Mouse (Mus musculus) cerebellum, adult 2 months (tissue): Measurements from ENCODE around the gene Msi2. TPM values are rescaled to one million over a fixed set of nuclear protein-coding genes. Genes with fewer than 3 reads are reported as not detected.

Experiments used
- DNase-seq, 2 experiments: peaks; one replicate each; pipeline ENCODE4 v3.0.0; 2021
- H3K27ac ChIP-seq: fragments of 200-500 bp; 2 replicates; pipeline ENCODE4 v1.5.1; 2012; ENCODE audit warnings: low read length, control low read depth, inconsistent platforms; ENCODE audit not compliant: insufficient read depth
- H3K27me3 ChIP-seq: fragments of 200-500 bp; 2 replicates; pipeline ENCODE4 v1.6.1; 2012; ENCODE audit warnings: inconsistent platforms, mild to moderate bottlenecking, low read length, moderate library complexity; ENCODE audit not compliant: control insufficient read depth, insufficient read depth
- H3K4me1 ChIP-seq: fragments of 200-500 bp; 2 replicates; pipeline ENCODE4 v1.6.1; 2011; ENCODE audit warnings: low read length; ENCODE audit not compliant: control insufficient read depth, insufficient read depth
- H3K4me3 ChIP-seq: fragments of 200-500 bp; replicated peaks from 2 replicates; pipeline ENCODE3; 2011; ENCODE audit warnings: mild to moderate bottlenecking, low read depth, low read length, control low read depth; ENCODE audit not compliant: insufficient read depth
- CTCF ChIP-seq: fragments of 200-500 bp; IDR thresholded peaks from 2 replicates; pipeline ENCODE4 v1.5.1; 2011; ENCODE audit warnings: low read depth, mild to moderate bottlenecking, control low read depth, low read length, moderate library complexity, borderline replicate concordance; ENCODE audit not compliant: insufficient read depth
- POLR2A ChIP-seq: fragments of 200-500 bp; IDR thresholded peaks from 2 replicates; pipeline ENCODE4 v1.6.1; 2011; ENCODE audit warnings: low read length, control low read depth, borderline replicate concordance; ENCODE audit not compliant: insufficient read depth
- WGBS: fragments of 180-500 bp; shearing (Covaris S2); methylation state at CpG from one replicate; pipeline ENCODE4 v1.1.7; 2018; 5-methylcytosine and 5-hydroxymethylcytosine counted together
- polyA plus RNA-seq: library from polyadenylated mRNA; depleted of rRNA; stranded (reverse); fragments of >200 nt; gene quantifications from 2 replicates; pipeline ENCODE4 v1.2.3, GENCODE M21; 2012

Gene Msi2
- polyA plus RNA-seq, 1 experiment = 87.3 TPM

DNA sequence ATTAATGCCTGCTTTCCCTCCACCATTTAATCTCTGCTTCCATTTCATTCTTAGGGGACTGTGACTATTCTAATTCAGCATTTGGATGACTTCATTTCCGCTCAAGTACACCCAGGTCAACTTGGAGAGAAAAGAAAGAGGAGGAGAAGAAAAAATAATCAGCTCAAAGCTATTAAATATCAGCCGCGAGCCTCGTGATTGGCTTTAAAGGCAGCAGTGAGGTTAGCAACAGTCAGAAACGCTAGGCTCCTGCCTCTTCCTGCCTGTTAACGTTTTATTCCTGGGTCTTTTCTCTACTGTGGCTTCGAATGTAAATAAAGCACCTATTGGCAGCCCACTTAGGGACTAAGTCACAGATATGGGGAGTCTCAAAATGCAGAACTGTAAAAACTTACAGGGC, 135.5 kb downstream of the Msi2 start:
- H3K4me3 ChIP-seq = no peak overlapping the region
- TF ChIP-seq CTCF (no peak), POLR2A (no peak)
- DNase-seq = no peak
- peaks cover 15% of the 10 kb centered on the region for H3K4me1 ChIP-seq
- H3K27me3 ChIP-seq = no peaks in the 10 kb centered on the region
- H3K27ac ChIP-seq = no peak overlapping the region
- WGBS = 62% methylated on average over 7 of the region's 7 CpGs

DNA sequence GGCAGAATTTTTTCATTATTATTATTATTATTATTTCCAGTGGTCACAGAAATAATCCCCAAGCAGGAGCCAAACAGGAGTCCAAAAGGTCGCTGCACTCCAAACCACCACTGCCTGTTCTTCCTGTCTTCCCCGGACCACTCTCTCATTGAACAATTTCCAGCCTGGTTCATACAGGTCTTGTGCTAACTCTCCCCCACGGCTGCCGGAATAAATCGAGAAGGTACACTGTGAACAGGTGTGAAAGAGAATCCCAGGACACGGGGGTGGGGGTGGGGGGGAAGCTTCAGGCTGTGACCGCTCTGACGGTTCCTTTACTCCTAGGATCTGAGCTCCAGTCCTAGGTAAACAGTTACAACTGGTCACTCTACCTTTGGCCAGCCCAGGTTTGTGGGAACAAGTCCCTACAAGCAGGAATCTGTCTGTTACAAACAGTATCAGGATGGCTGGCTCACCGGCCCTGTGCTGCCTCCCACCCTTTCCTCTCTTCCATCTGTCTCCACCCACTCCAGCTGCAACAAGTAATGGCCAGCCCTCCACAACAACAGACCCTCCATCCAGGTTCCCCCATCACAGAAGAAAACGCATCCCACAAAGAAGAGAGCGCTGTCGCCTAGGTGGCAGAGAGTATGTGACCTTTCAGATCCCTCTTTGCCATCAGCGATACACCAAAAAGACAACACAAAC, 136.1 kb downstream of the Msi2 start:
- Histone ChIP-seq H3K27me3 (no peaks in the 10 kb centered on the region), H3K4me3 (no peak overlapping the region), H3K4me1 (peaks cover 15% of the 10 kb centered on the region), H3K27ac (peak overlapping the region; percentile 28; the same call in 1 of the 2 replicates)
- no peak for TF ChIP-seq CTCF
- no peak for TF ChIP-seq POLR2A
- no peak for DNase-seq
- 55% methylated on average over 13 of the region's 13 CpGs for WGBS

DNA sequence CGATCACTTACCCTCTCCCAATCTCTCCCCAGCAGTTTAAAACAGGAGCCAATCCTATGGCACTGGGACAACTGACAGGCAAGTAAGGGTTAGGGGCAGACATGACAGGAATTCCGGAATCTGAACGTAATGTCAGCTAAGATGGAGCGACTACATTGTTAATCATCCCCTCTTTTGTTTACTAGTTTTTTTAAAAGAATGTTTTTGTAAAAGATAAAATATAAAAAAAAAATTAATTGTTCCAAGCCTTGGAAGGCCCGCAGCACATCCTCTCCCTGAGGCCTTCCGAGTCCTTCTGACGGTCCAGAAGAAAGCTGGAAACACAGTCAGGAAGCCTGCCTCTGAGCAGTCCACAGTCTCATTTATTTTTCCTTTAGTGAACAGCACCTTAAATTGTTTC, 136.9 kb downstream of the Msi2 start:
- TF ChIP-seq POLR2A (no peak), CTCF (no peak)
- Histone ChIP-seq H3K4me1 (peaks cover 18% of the 10 kb centered on the region), H3K27ac (no peak overlapping the region), H3K27me3 (no peaks in the 10 kb centered on the region), H3K4me3 (no peak overlapping the region)
- WGBS = 82% methylated on average over 7 of the region's 7 CpGs
- no peak for DNase-seq

DNA sequence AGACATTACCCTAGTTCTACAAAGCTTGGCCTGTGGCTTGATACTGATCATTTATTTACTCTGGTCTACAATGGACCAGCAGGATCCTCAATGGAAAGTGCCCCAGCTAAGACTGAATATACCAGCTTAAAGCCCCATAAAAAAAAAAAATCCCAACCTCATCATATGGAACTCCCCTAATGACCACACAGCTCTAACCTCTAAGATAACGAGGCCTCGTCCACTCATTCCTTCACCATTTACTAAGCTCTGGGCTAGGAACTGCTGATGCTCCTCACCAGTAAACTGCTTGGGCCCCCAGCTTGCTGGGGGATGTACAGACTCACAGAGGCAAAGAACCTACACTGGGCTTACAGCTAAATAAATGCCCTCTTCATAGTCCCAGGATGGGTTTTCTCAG, 139.6 kb downstream of the Msi2 start:
- Histone ChIP-seq H3K27ac (no peak overlapping the region), H3K4me3 (no peak overlapping the region), H3K27me3 (no peaks in the 10 kb centered on the region), H3K4me1 (peaks cover 18% of the 10 kb centered on the region)
- WGBS = 91% methylated on average over 2 of the region's 2 CpGs
- TF ChIP-seq POLR2A (no peak), CTCF (no peak)
- no peak for DNase-seq

DNA sequence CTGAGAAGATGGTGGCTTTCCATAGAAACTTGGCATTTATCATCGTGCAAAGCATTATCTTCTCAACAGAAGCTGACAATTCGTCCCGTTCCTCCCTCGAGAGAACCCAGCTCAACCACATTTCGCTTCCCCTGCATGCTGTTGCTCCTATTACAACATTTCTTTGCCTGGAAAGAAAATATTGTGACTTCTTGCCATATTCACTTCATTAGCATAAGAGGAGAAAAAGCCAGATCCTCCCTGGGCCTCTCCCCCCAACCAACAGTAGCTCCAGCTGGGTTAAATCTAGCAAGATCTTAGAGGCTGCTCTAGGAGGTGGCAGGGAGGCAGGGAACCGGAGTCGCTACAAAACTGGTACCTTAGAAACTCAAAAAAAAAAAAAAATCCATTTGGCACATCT, 141.2 kb downstream of the Msi2 start:
- Histone ChIP-seq H3K4me3 (no peak overlapping the region), H3K4me1 (peaks cover 13% of the 10 kb centered on the region), H3K27ac (no peak overlapping the region), H3K27me3 (no peaks in the 10 kb centered on the region)
- 70% methylated on average over 7 of the region's 7 CpGs for WGBS
- TF ChIP-seq POLR2A = no peak
- no peak for TF ChIP-seq CTCF
- DNase-seq = no peak

DNA sequence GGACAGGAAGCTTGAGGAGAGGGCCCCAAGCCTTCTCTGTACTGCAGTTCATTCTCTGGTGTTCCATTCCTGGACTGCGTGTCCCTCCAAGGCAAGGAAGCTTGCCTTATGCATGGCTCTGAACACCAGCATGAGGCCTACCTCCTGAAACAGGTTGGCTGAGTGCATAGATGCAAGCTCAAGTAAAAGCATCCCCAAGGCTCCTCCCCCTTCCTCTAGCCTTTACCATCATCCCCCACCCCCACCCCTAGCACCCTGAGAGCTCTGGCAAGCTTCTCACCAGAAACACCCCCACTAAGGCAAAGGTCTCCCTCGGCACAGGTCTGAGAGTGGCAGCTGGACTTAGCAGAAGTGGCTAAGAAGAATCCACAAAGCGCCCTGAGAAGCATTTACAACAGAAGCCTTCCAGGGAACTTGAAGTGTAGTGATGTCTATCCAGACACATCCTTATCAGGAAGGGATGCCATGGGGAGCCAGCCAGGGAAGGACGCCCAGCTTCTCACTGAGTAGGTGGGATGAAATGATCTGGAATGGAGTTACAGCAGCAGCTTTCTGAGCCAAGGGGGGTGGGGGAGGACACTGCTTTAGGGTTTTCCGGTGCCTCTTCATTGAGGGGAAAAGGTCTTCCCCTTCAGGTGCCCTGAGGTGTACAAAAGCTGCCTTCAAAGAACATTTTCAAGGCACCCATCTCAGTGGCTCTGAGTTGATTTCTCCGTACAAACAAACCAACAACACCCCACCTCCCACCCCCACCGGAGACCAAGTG, 141.9 kb downstream of the Msi2 start:
- no peak overlapping the region for H3K4me3 ChIP-seq
- no peaks in the 10 kb centered on the region for H3K27me3 ChIP-seq
- peaks cover 13% of the 10 kb centered on the region for H3K4me1 ChIP-seq
- no peak overlapping the region; the same call in 1 of the 2 replicates for H3K27ac ChIP-seq
- WGBS = 62% methylated on average over 7 of the region's 7 CpGs
- DNase-seq = no peak
- TF ChIP-seq CTCF = no peak
- TF ChIP-seq POLR2A = no peak

DNA sequence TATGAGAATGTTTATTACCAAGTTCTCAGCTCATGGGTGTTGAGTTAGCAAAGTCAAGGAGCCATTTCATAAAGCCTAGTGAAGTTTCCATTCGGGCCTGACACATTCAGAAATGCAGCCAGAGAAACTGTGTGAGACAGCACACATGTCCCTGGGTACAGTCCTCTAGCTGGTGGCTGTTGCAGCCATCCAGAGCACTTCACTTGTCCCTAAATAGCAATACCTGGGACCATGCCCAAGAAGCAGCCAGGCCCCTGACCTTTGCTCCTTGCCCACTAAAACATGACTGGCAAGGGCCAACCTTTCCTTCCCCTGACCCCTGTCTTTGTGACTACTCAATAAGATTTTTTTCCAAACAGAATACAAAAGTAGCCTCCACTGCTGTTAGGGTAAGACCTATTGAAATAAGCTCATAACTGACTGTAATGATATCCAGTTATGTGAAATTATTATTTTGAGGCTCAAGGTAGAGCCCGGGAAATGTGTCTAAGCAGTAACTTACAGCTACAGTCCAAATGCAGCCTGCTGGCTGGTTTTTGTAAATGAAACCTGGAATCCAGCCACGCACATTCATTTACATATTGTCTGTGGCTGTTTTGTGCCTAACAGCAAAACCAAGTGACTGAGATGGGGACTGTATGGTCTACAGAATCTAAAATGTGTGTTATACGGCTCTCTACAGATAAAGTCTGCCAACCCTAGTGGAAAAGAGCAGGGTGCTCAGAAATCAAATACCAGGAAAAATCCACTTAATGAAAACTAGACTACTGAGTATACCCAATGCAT, 143.5 kb downstream of the Msi2 start:
- H3K27ac ChIP-seq = no peak overlapping the region
- TF ChIP-seq POLR2A (no peak), CTCF (no peak)
- no peak overlapping the region for H3K4me3 ChIP-seq
- H3K27me3 ChIP-seq = no peaks in the 10 kb centered on the region
- no peak for DNase-seq
- WGBS = 58% methylated on average over 4 of the region's 4 CpGs
- peaks cover 23% of the 10 kb centered on the region for H3K4me1 ChIP-seq

DNA sequence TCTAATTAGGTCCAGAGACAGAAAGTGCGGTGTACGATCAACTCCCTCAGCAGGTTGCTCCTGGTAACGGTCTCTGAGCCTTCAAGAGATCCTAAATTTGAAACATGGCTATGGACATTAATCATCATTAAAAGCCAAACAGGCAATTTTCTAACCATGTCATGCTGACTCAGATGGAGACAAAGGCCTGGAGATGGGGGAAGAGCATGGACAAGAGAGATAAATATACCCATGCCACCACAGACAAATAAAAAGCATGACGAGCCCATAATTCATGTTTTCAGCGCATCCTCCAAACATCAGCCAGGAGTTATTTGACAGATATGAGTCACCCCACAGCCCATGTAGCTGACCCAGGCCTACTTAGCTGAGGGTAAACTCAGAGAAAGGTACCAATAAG, 145.3 kb downstream of the Msi2 start:
- no peak for DNase-seq
- H3K27me3 ChIP-seq = no peaks in the 10 kb centered on the region
- TF ChIP-seq POLR2A (no peak), CTCF (no peak)
- H3K4me1 ChIP-seq = peaks cover 23% of the 10 kb centered on the region
- no peak overlapping the region for H3K27ac ChIP-seq
- H3K4me3 ChIP-seq = no peak overlapping the region
- 91% methylated on average over 5 of the region's 5 CpGs for WGBS
